Mouse (Mus musculus) heart, postnatal 0 days (tissue): ENCODE results near the gene Tiprl. TPM values are rescaled to one million over a fixed set of nuclear protein-coding genes. Genes with fewer than 3 reads are reported as not detected.

ENCODE experiments used
- ATAC-seq: fragments of 200-750 bp; cut with Nextera tagmentation; 2 replicates; pipeline ENCODE4 v1.8.0; 2017; ENCODE audit warnings: low read depth, moderate number of reproducible peaks, moderate library complexity; ENCODE audit not compliant: insufficient read depth
- DNase-seq: peaks from one replicate; pipeline ENCODE4 v3.0.0-alpha.2; 2016; ENCODE audit warnings: low spot score
- H3K27ac ChIP-seq: fragments of 300-500 bp; sonication (generic); 2 replicates; pipeline ENCODE4 v1.5.1; 2014; ENCODE audit warnings: low read depth, mild to moderate bottlenecking
- H3K27me3 ChIP-seq: fragments of 300-500 bp; sonication (generic); 2 replicates; pipeline ENCODE4 v1.6.1; 2014; ENCODE audit warnings: low read length, mixed read lengths; ENCODE audit not compliant: control insufficient read depth, insufficient read depth
- H3K36me3 ChIP-seq: fragments of 300-500 bp; sonication (generic); replicated peaks from 2 replicates; pipeline ENCODE4 v1.6.1; 2014; ENCODE audit warnings: low read length, mixed read lengths; ENCODE audit not compliant: control insufficient read depth, insufficient read depth
- H3K4me1 ChIP-seq: fragments of 300-500 bp; sonication (generic); 2 replicates; pipeline ENCODE4 v1.6.1; 2014; ENCODE audit warnings: antibody characterized with exemption; ENCODE audit not compliant: control insufficient read depth, insufficient read depth
- H3K4me2 ChIP-seq: fragments of 300-500 bp; sonication (generic); 2 replicates; pipeline ENCODE4 v1.6.1; 2014; ENCODE audit warnings: low read depth, mild to moderate bottlenecking, low read length, moderate library complexity
- H3K4me3 ChIP-seq: fragments of 300-500 bp; sonication (generic); 2 replicates; pipeline ENCODE4 v1.5.1; 2014; ENCODE audit warnings: low read depth, low read length
- H3K9ac ChIP-seq: fragments of 300-500 bp; sonication (generic); replicated peaks from 2 replicates; pipeline ENCODE4 v1.6.1; 2014; ENCODE audit warnings: low read depth, low read length, mixed read lengths
- H3K9me3 ChIP-seq: fragments of 300-500 bp; sonication (generic); replicated peaks from 2 replicates; pipeline ENCODE4 v1.6.1; 2016; ENCODE audit warnings: low read length; ENCODE audit not compliant: control insufficient read depth
- CTCF ChIP-seq: IDR thresholded peaks from 2 replicates; pipeline ENCODE4 v1.5.1; 2016; ENCODE audit warnings: antibody characterized with exemption, control low read depth, low read depth
- EP300 ChIP-seq: IDR thresholded peaks from 2 replicates; pipeline ENCODE4 v1.6.1; 2016; ENCODE audit warnings: antibody characterized with exemption, low read depth
- WGBS: fragments of 180-500 bp; shearing (Covaris S2); extraction: QIAGEN DNeasy Blood & Tissue Kit; methylation state at CpG from one replicate; pipeline ENCODE4 v1.1.7; 2014; 5-methylcytosine and 5-hydroxymethylcytosine counted together
- polyA plus RNA-seq: library from polyadenylated mRNA; unstranded; fragments of >200 nt; fragmentation: Nextera tagmentation; extraction: Ambion mirVana; gene quantifications from 2 replicates; pipeline ENCODE4 v1.2.1, GENCODE M21; 2015
- total RNA-seq: library from RNA; depleted of rRNA; stranded (reverse); fragments of >200 nt; gene quantifications from 2 replicates; pipeline ENCODE4 v1.2.3, GENCODE M21; 2014; ENCODE audit warnings: low replicate concordance

Tiprl gene
- total and polyA plus RNA-seq, 2 experiments from 2014 or later, result 11.7 to 84.7 TPM

- Histone ChIP-seq H3K4me2 (peak overlapping the region; percentile 47), H3K9ac (peak overlapping the region; percentile 33; the same call in 1 of the 2 replicates), H3K36me3 (peaks cover 2% of the 10 kb centered on the region; the same call in 1 of the 2 replicates), H3K27ac (peak overlapping the region; percentile 78), H3K4me1 (peaks cover 25% of the 10 kb centered on the region), H3K4me3 (peak overlapping the region; percentile 16), H3K27me3 (no peaks in the 10 kb centered on the region), H3K9me3 (no peaks in the 10 kb centered on the region)
- TF ChIP-seq CTCF, result no peak
- no peak for TF ChIP-seq EP300
- ATAC-seq (no peak), DNase-seq (peak; percentile 41)
- 30% methylated on average over 13 of the region's 13 CpGs for WGBS
Observed at GRCm38 (mm10) chr1:165191611-165192010, 45.2 kb downstream of the Tiprl start.

GRCm38 (mm10) chr1:165190571-165191273 lies 46.1 kb downstream of the Tiprl start:
- TF ChIP-seq CTCF (no peak), EP300 (no peak)
- peaks cover 10% of the 10 kb centered on the region; the same call in 1 of the 2 replicates for H3K36me3 ChIP-seq
- H3K27ac ChIP-seq, result peak overlapping the region; percentile 78; the same call in 1 of the 2 replicates
- ATAC-seq, result no peak
- DNase-seq, result no peak
- H3K9ac ChIP-seq, result no peak overlapping the region
- H3K4me2 ChIP-seq, result 0 out of 2 replicates have a peak overlapping the region, but pooled peaks have one; percentile 47
- 85% methylated on average over 10 of the region's 10 CpGs for WGBS
- H3K9me3 ChIP-seq, result no peaks in the 10 kb centered on the region
- no peak overlapping the region for H3K4me3 ChIP-seq
- H3K27me3 ChIP-seq, result no peaks in the 10 kb centered on the region
- H3K4me1 ChIP-seq, result peaks cover 25% of the 10 kb centered on the region

GRCm38 (mm10) chr1:165190068-165190467 lies 46.7 kb downstream of the Tiprl start:
- no peaks in the 10 kb centered on the region for H3K27me3 ChIP-seq
- H3K9ac ChIP-seq, result no peak overlapping the region
- H3K27ac ChIP-seq, result no peak overlapping the region
- DNase-seq (no peak), ATAC-seq (no peak)
- H3K4me1 ChIP-seq, result peaks cover 25% of the 10 kb centered on the region
- H3K36me3 ChIP-seq, result peaks cover 10% of the 10 kb centered on the region; the same call in 1 of the 2 replicates
- no peaks in the 10 kb centered on the region for H3K9me3 ChIP-seq
- no peak overlapping the region for H3K4me3 ChIP-seq
- no peak overlapping the region for H3K4me2 ChIP-seq
- no peak for TF ChIP-seq CTCF
- WGBS, result 77% methylated on average over 6 of the region's 6 CpGs

GRCm38 (mm10) chr1:165188806-165189580 lies 47.8 kb downstream of the Tiprl start:
- Histone ChIP-seq H3K9ac (no peak overlapping the region), H3K4me2 (no peak overlapping the region), H3K4me3 (no peak overlapping the region), H3K36me3 (peaks cover 20% of the 10 kb centered on the region), H3K4me1 (peaks cover 25% of the 10 kb centered on the region), H3K27ac (no peak overlapping the region), H3K27me3 (no peaks in the 10 kb centered on the region), H3K9me3 (no peaks in the 10 kb centered on the region)
- ATAC-seq, result no peak
- no peak for DNase-seq
- WGBS, result 75% methylated on average over 10 of the region's 10 CpGs
- no peak for TF ChIP-seq EP300
- no peak for TF ChIP-seq CTCF

GRCm38 (mm10) chr1:165187357-165187756 lies 49.4 kb downstream of the Tiprl start:
- Histone ChIP-seq H3K27me3 (no peaks in the 10 kb centered on the region), H3K9ac (no peak overlapping the region), H3K27ac (no peak overlapping the region), H3K9me3 (no peaks in the 10 kb centered on the region), H3K4me2 (no peak overlapping the region), H3K4me3 (no peak overlapping the region), H3K4me1 (peaks cover 16% of the 10 kb centered on the region), H3K36me3 (peaks cover 36% of the 10 kb centered on the region)
- WGBS, result 67% methylated on average over 5 of the region's 5 CpGs
- TF ChIP-seq CTCF (no peak), EP300 (no peak)
- DNase-seq (no peak), ATAC-seq (no peak)
